Mouse (Mus musculus): ENCODE data around the gene Dcn. TPM values are rescaled to one million over a fixed set of nuclear protein-coding genes. Genes with fewer than 3 reads are reported as not detected.

Gene Dcn
- polyA plus RNA-seq (2014; fragmentation: Illumina TruSeq; extraction: RNeasy Lipid Tissue Mini Kit (QIAGEN cat#74804); ENCODE audit: low read depth, low replicate concordance) = 1,068 TPM

GRCm38 (mm10) chr10:97479004-97479766 is at the start of gene Dcn:
Dcn (plus strand) TSS chr10:97479609.

GRCm38 (mm10) chr10:97564957-97565856 is 85.8 kb downstream of the Dcn start, which contains the start of gene Lum:
Lum (plus strand) TSS chr10:97565128.

Other genes with a start within 250 kb of the Dcn start
- gene Lum, start 85.5 kb downstream of the Dcn start, polyA plus RNA-seq (2014; fragmentation: Illumina TruSeq; extraction: RNeasy Lipid Tissue Mini Kit (QIAGEN cat#74804); ENCODE audit: low read depth, low replicate concordance) = 61.5 TPM
- gene Kera, start 127.3 kb downstream of the Dcn start, polyA plus RNA-seq (2014; fragmentation: Illumina TruSeq; extraction: RNeasy Lipid Tissue Mini Kit (QIAGEN cat#74804); ENCODE audit: low read depth, low replicate concordance) = not detected
- gene Epyc, start 164.5 kb downstream of the Dcn start, polyA plus RNA-seq (2014; fragmentation: Illumina TruSeq; extraction: RNeasy Lipid Tissue Mini Kit (QIAGEN cat#74804); ENCODE audit: low read depth, low replicate concordance) = 5.0 TPM
- 5.5 TPM for gene Ccer1, start 213.4 kb downstream of the Dcn start, polyA plus RNA-seq (2014; fragmentation: Illumina TruSeq; extraction: RNeasy Lipid Tissue Mini Kit (QIAGEN cat#74804); ENCODE audit: low read depth, low replicate concordance)
- not detected for gene C030005K15Rik, start 247.1 kb downstream of the Dcn start, polyA plus RNA-seq (2014; fragmentation: Illumina TruSeq; extraction: RNeasy Lipid Tissue Mini Kit (QIAGEN cat#74804); ENCODE audit: low read depth, low replicate concordance)